Mouse (Mus musculus): Measurements from ENCODE around the gene Auts2.

Auts2 gene

DNA sequence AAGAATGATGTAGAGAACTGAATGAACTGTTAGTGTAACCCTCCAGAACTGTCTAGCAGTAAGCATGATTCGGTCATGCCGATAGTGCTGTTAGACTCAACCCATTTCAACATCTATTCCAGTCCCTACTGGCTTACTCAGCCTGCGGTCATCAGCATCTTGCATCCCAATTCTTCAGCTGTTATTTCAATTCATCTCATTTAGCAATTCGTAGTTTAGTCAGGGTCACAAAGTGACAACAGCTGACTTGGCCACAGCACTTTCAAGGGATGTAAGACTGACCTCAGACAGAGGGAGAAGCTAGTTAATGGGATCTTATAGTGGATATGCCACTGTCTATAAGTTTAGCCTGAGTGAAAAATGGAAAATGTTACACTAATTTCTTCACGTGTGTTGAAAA lies 936.4 kb downstream of the Auts2 start:
- DNase-seq (ENCODE audit: low spot score) = no peak

DNA sequence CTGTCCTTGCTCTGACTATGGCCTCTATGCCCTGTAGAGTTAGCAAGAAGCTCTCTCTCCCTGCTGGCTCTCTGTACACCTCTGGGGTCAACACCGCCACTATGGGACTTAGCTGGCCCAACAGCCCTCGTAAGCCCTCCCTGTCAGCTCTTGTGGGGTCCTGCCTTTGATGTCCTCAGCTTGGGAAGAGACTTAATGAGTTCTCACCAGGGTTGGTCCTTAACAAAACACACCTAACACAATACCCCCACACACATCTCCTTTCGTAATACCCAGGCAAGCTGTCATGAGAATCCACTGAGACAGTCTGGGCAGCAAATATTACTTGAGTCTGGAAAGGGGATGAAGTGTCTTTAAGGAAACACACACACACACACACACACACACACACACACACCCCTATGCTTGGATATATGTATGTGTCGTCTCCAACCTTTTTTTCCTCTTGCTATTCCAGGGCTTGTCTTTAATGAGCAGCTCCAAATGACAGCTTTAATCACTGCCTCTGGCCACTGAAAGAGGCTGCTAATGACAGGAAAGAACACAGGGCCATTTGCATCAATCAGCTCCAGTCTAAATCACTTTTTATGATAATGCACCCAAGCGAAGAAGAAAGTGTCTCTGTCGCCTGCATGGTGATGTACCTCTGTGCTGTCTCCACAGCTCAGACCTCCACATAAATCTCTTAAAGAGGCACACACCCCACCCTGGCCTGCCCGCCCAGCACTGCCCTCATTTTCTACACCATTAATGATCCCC lies 941.0 kb downstream of the Auts2 start:
- no peak for DNase-seq (ENCODE audit: low spot score)

DNA sequence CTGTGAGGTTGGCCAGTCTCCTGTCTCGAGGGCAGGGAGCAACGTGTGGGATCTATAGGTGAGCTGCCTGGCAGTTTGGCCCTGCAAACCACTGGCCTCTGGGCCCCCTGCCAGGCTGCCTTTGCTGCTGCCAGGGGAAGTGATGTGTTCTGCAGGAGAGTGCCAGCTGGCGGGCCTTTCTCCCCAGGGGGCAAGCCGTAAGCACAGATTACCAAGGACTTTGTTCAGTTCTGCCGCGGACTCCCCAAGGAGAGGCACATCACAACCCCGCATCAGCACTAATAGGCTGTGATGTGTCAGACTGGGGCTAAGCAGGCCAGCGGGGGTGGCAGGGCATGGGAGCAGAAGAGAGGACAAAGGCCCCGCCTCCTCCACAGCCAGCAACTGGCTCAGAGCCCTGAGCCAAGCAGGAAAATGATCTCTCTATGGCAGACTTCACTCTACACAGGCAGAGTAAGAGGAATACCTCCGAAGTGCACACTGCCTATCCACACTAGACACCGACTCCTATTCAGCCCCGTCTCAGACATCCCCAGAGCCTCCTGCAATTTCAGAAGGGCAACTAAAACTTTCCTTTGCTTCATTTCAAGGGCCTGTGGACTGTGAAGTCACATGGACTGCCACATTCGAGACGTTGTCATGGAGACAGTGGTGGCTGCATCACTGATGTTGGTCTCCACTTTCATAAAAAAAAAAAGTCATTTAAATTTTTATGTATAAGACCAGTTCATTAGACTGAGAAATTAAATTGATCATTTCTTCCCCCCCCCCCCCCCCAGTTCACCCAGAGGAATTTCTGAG lies 942.6 kb downstream of the Auts2 start:
- DNase-seq (ENCODE audit: low spot score) = peak; percentile 65

DNA sequence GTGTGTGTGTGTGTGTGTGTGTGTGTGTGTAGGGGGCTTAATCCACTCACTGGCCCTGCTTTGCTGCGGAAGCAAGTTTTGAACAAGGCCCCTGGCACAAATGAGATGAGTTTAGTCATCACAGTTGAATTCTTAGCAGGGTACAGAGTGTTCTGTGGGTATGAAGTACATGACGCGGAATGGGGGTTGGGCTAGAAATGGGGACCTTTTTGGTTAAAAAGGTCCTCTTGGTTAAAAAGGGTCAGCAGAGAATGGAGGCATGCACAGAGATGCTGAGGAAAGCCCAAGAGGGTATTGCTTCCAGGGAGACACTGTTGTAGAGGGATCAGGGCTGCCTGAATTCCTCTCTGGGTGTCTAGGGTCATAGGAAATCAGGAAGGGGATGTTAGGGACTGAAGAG lies 945.6 kb downstream of the Auts2 start:
- no peak for DNase-seq (ENCODE audit: low spot score)

DNA sequence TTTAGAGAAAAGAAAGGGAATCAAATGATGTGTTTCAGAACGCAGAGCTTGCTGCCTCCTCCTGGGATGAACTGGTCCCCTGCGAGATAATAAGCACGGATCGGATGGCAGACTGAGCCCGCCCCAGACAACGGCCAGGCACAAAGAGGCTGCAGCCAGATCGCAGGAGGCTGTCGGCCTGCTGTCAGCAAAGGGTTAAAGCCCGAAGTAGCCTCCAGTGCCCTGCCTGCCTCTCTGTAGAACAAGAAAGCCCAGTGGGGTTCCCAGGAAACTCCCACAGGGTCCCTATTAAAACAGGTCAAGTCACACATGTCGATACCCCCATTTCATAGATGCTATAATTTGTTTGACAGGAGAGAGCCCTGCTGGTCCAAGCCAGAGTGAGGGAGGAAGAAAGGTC lies 946.6 kb downstream of the Auts2 start:
- no peak for DNase-seq (ENCODE audit: low spot score)

DNA sequence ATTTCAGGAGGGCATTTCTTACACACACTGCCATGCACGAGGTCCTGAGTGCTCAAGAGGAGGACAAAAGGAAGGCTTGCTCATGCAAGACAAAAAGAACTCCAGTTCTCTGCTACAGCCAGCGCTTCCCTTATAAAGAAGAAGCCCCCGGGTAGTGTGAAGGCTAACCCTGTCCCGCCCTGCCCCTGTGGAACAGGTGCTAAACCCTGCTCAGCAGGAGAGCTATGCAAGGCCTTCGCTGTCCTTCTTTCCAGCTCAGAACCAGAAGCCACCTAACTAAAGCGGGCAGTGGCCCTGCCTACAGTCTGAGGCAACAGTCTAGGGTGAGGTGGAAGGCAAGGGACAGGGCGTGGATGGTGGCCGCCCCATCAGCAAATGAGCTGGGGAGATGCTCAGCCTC lies 947.4 kb downstream of the Auts2 start:
- no peak for DNase-seq (ENCODE audit: low spot score)

GRCm38 (mm10) chr5:131594597-131594996 lies 948.5 kb downstream of the Auts2 start:
- DNase-seq (ENCODE audit: low spot score) = no peak

DNA sequence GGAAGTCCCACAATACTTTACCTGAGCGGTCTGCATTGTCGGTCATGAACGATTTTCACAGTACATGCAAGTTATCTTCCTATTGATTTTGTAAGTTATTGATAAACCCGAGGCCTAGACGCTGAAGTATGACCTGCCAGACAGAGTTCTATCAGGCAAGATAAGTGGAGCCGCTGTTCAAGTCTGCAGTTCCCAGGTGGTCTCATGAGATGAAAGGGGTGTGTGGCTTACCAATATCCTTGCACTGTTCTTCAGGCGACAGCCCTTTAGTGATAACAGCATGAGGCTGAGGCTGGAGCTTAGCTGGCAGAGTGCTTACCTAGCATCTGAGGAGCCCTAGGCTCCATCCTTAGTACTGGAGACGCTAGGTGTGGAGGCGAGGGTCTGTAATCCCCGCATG lies 949.9 kb downstream of the Auts2 start:
- DNase-seq (ENCODE audit: low spot score) = no peak

- no peak for DNase-seq (ENCODE audit: low spot score)
These were observed 953.1 kb downstream of the Auts2 start for GRCm38 (mm10) chr5:131589948-131590467.

DNA sequence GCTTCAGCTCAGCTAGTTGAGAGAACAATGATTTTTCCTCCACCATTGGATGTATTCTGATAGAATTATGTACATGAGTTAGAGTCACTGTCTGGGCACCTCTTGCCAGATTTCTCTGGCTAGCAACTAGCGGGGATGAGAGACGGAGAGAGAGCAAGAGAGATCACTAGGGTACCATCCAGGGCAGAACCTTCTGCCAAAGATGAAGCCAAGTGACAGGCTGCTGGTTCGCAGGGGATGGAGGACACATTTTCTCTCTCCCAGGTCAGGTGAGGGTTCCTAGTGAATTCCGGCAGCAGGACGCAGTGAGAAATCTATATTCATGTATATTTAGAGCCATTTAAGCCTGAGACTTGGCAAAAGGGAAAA lies 956.8 kb downstream of the Auts2 start:
- no peak for DNase-seq (ENCODE audit: low spot score)

DNA sequence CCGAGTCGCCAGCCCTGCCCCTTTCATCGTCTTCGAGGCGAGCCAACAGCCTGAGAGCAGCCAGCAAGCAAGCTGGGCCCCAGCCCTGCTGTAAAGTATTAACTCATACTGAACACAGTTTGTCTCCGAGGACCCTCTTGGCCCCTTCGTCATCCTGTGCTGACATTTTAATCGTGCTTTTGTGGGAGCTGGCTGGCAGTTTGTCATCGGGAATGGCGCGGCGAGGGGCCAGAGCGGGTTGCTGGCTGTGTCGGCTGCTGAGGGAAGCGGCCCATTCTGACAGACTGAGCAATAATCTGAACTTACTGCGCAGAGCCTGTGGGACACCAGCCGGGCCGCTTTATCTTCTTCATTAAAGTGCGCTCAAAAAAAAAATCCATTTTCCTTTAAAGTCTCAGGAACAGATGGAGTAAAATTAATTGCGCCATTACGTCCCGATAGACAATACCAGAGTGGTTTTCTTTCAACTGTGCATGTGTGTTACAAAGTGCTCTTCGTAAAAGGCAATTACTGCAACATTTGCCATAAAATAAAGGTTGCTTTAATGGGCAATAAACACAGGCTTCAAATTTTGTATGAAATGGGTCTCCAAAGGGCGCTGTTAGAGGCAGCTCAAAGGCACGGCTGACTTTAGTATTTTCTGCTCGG lies 957.3 kb downstream of the Auts2 start:
- no peak for DNase-seq (ENCODE audit: low spot score)

GRCm38 (mm10) chr5:131584260-131585135 lies 958.6 kb downstream of the Auts2 start:
- no peak for DNase-seq (ENCODE audit: low spot score)

GRCm38 (mm10) chr5:131581110-131582050 lies 961.8 kb downstream of the Auts2 start:
- no peak for DNase-seq (ENCODE audit: low spot score)

- DNase-seq (ENCODE audit: low spot score) = no peak
These were observed 964.4 kb downstream of the Auts2 start for GRCm38 (mm10) chr5:131578737-131579136.

DNA sequence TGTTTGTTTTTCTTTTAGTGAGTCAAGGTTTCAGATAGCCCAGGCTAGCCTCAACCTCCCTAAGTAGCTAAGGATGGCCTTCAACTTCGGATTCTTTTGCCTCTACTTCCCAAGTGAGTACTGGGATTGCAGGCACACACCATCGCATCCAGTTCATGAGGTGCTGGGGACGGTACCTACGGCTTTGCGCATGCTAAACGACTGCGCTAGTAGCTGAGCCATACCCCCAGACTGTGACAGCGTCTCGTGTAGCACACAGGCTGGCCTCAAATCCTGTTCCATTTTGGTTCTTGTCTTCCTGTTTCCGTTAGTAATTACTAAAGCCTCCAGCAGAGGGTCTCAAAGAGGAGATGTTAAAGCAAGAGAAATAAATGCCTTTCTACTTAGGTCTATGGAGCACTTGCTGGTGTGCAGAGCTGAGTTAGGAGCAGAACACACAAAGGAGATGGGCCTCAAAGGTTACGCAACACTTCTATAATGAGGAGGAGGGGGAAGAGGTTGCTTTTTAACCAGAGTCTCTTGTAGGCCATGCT lies 967.3 kb downstream of the Auts2 start:
- DNase-seq (ENCODE audit: low spot score) = no peak

GRCm38 (mm10) chr5:131575086-131575514 lies 968.0 kb downstream of the Auts2 start:
- no peak for DNase-seq (ENCODE audit: low spot score)

GRCm38 (mm10) chr5:131574469-131575085 lies 968.6 kb downstream of the Auts2 start:
- no peak for DNase-seq (ENCODE audit: low spot score)

DNA sequence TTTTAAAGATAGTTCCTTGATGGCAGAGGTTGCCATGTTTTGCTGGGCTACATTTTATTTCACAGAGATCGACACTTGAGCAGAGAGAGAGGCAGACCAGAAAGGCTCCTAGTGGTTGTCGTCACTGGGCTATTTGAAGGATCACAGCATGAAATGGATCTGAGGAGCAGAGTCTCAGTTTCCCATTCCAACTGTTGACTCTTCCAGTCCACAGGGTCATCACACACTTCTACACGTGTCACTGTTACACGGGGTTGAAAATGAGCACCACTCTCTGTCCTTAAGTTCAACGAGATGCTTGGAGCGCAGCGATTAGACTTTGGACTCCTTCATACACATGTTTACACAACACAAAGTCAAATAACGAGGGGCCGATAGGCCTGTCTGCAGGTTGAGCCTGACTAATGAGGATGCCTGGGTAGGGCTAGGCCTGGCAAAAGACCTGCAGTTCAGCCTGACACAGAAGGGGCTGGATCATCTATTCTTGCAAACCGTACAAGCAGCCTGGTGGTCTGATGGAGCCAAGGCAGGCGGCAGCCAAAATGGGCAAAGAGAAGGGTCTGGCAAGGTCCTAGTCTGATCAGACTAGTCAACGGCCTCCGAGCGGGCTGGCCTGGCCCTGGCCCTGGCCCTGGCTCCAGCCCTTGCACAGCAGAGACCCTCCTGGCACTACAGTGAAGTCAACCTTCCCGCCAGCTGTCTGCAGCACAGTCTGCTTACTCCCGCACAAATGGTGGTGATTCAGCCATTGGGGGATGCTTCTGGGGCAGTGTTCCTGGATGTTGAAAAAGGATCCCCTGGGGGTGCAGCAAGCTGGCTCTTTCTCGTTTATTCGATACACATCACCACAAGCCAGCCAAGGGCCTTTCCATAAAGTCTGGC lies 969.6 kb downstream of the Auts2 start:
- no peak for DNase-seq (ENCODE audit: low spot score)

- DNase-seq (ENCODE audit: low spot score) = no peak
These were observed 977.1 kb downstream of the Auts2 start for GRCm38 (mm10) chr5:131566032-131566431.
